Mouse (Mus musculus): ENCODE data around the gene Mgat5.

The Mgat5 gene

DNA sequence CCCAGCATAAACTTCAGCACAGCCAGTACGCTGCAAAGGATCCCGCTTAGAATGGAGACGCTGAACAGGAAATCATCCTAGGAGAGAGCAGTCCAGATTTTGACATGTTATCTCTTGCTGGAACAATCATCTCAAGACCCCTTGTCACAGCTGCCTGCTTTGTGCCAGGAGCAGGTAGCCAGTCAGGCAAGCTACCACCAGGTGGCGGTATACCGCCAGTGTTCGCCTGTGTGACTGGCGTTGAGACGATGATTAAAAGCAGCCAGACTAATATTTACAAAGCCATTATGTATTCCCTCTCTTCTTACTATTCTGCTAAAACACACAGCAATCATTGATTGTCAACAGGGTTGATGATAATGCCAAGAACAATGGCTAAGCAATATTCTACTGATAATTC, 295.4 kb downstream of the Mgat5 start:
- DNase-seq (ENCODE audit: low spot score) = peak; percentile 14

GRCm38 (mm10) chr1:127500701-127501100, 295.9 kb downstream of the Mgat5 start:
- no peak for DNase-seq (ENCODE audit: low spot score)

GRCm38 (mm10) chr1:127507042-127507650, 302.3 kb downstream of the Mgat5 start:
- no peak for DNase-seq (ENCODE audit: low spot score)

GRCm38 (mm10) chr1:127508067-127508739, 303.4 kb downstream of the Mgat5 start:
- DNase-seq (ENCODE audit: low spot score) = no peak

- DNase-seq (ENCODE audit: low spot score) = no peak
These were observed 304.1 kb downstream of the Mgat5 start for GRCm38 (mm10) chr1:127508921-127509320.

- no peak for DNase-seq (ENCODE audit: low spot score)
These were observed 306.5 kb downstream of the Mgat5 start for GRCm38 (mm10) chr1:127511362-127511761.

GRCm38 (mm10) chr1:127512709-127513108, 307.9 kb downstream of the Mgat5 start:
- DNase-seq (ENCODE audit: low spot score) = no peak

DNA sequence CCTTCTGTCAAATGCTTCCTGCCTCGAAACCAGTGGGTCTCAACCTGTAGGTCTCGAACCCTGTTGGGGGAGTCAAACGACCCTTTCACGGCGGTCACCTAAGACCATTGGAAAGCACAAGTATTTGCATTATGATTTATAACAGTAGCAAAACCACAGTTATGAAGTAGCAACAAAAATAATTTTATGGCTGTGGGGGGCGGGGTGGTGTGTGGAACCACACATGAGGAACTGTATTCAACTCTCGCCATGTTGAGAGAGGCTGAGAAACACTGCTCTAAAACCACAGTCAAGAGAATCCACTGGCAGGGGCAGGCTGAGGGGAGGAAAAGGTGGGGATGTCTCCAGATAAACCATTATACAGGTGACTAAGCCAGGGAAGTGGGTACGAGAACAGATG, 308.3 kb downstream of the Mgat5 start:
- DNase-seq (ENCODE audit: low spot score) = no peak

DNA sequence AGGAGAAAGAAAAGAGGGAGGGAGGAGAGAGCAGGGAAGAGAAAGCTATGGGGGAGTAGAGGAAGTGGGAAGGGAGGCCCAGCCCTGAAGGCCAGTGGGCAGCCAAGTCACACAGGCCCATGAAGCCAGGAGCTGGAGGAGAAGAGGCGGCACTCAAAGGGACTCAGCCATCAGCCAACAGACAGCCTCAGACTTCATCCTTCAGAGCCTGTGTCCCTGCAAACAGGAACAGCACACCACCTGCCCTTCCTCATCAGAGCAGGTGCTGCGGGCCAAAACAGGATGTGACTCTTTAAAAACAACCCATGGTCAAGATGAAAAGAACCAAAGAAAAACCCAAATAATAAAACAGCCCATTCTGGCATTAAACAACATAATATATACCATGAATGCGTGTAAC, 308.8 kb downstream of the Mgat5 start:
- DNase-seq (ENCODE audit: low spot score) = no peak

GRCm38 (mm10) chr1:127514479-127514878, 309.7 kb downstream of the Mgat5 start:
- DNase-seq (ENCODE audit: low spot score) = no peak

GRCm38 (mm10) chr1:127514888-127515287, 310.1 kb downstream of the Mgat5 start:
- no peak for DNase-seq (ENCODE audit: low spot score)

DNA sequence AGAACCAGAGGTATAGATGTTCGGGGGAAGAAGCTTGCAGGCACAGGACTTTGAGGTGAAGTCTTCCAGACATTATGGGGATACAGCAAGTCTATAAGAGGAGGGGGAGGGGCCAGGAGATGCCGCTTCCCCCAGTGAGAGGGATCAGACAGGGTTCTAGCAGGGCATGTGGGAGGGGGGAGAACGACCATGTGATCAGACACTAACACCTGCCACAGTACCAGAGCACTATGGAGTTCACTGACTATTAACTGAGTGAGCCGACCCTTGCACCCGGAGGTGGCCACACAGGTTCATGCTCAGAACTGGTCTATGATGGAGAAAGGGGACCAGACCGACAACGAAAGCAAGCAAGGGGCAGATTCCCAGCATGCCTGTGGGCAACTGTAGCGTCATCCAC, 318.5 kb downstream of the Mgat5 start:
- no peak for DNase-seq (ENCODE audit: low spot score)

- DNase-seq (ENCODE audit: low spot score) = no peak
These were observed 326.2 kb downstream of the Mgat5 start for GRCm38 (mm10) chr1:127530849-127531580.

DNA sequence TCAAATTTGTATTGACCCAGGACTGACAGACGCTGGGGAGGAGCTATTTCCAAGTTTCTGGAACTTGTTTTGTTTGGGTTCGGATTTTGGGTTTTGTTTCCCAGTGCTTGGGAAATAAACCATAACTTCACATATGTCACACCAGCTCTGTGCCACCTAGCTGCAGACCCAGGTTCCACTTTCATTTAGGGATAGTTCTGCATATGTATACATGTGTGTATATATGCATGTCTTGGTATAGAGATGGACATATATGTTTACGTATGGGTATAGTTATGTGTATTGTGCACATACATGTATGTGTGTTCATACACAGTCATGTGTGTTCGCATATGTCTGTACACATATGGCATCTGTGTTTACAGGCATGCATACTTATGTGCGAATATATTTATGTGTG, 326.9 kb downstream of the Mgat5 start:
- DNase-seq (ENCODE audit: low spot score) = no peak

DNA sequence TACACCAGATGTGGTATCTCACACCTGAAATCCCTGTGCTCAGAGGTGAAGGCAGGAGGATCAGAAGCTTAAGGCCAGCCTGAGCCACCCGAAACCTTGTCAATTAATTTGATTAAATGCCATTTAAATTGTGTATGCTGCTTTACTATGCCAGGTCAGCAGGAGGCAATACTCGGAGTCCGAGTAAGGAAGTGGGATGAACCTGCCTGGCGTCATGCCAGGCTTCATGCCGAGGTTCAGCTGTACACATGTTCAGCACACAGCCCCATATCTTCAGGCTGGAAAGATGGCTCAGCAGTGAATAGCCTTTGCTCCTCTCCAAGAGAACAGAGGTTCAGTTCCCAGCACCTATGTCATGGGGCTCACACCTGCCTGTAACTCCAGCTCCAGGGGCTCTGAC, 331.6 kb downstream of the Mgat5 start:
- DNase-seq (ENCODE audit: low spot score) = no peak

- DNase-seq (ENCODE audit: low spot score) = no peak
These were observed 332.6 kb downstream of the Mgat5 start for GRCm38 (mm10) chr1:127537204-127538038.

Data from ovary, adult 18-20 months (tissue).